30 mouse cellular contexts compared by ENCODE assay signal in the genomic region with DNA sequence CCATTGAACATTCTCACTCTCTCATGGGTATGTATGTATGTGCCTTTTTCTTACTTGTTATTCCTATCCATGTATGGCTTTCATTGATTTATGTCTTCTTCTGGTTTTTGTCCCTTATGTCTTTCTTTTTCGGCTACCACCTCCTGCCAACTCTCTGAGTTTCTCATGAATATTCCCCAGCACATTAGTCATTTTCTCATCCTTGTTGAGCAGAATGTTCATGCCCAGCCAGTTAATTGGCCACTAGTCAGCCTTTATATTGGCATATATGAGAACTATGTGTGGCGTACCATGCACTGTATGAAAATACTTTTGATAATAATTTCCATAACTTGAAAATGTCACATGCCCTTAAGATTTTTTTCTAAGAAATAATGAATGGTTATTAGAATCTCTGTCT. TPM values are rescaled to one million over a fixed set of nuclear protein-coding genes. Genes with fewer than 3 reads are reported as not detected.
DNase-seq lines count a peak whose midpoint lies in the region; ATAC-seq and TF ChIP-seq lines count a peak whose summit lies in the region.
"Had no signal": no experiment of that assay in that cellular context is flagged by ENCODE, and none has a peak within 500 bp of the region (broad histone marks: within the 10 kb centered on the region; RNA-seq: fewer than 3 reads in every experiment).

No protein-coding gene starts in this region.

- H3K9ac ChIP-seq in forebrain, embryonic 14.5 days (ENCODE audit: low read length), result no peak overlapping the region
- no peak overlapping the region for H3K9ac ChIP-seq in forebrain, embryonic 16.5 days (replicated peaks; ENCODE audit: low read depth, low read length)
- no peak overlapping the region for H3K9ac ChIP-seq in lung, postnatal 0 days (replicated peaks; ENCODE audit: low read depth)
- H3K9ac ChIP-seq: embryonic facial prominence, embryonic 12.5 days; embryonic facial prominence, embryonic 15.5 days; heart, embryonic 12.5 days; heart, embryonic 15.5 days; hindbrain, embryonic 13.5 days; intestine, embryonic 15.5 days had no signal

- no peaks in the 10 kb centered on the region for H3K4me1 ChIP-seq in forebrain, embryonic 14.5 days (ENCODE audit: control insufficient read depth, insufficient read depth, low read length)
- no peaks in the 10 kb centered on the region for H3K4me1 ChIP-seq in forebrain, embryonic 10.5 days
- H3K4me1 ChIP-seq in forebrain, embryonic 16.5 days (replicated peaks; ENCODE audit: control insufficient read depth, insufficient read depth, low read length), result no peaks in the 10 kb centered on the region; the same call in 1 of the 2 replicates
- no peaks in the 10 kb centered on the region for H3K4me1 ChIP-seq in lung, postnatal 0 days (ENCODE audit: insufficient read depth, low read depth, low read length)
- H3K4me1 ChIP-seq: embryonic facial prominence, embryonic 12.5 days; embryonic facial prominence, embryonic 15.5 days; heart, embryonic 12.5 days; heart, embryonic 15.5 days; hindbrain, embryonic 10.5 days; hindbrain, embryonic 13.5 days; intestine, embryonic 15.5 days had no signal

- H3K36me3 ChIP-seq in forebrain, embryonic 14.5 days (ENCODE audit: control insufficient read depth, insufficient read depth, low read length), result no peaks in the 10 kb centered on the region
- H3K36me3 ChIP-seq in forebrain, embryonic 10.5 days (replicated peaks), result no peaks in the 10 kb centered on the region
- no peaks in the 10 kb centered on the region for H3K36me3 ChIP-seq in forebrain, embryonic 16.5 days (ENCODE audit: control insufficient read depth, insufficient read depth)
- H3K36me3 ChIP-seq in lung, postnatal 0 days (ENCODE audit: insufficient read depth, low read length), result no peaks in the 10 kb centered on the region
- H3K36me3 ChIP-seq: embryonic facial prominence, embryonic 12.5 days; embryonic facial prominence, embryonic 15.5 days; G1E; heart, embryonic 12.5 days; heart, embryonic 15.5 days; hindbrain, embryonic 10.5 days; hindbrain, embryonic 13.5 days; intestine, embryonic 15.5 days had no signal

- no peaks in the 10 kb centered on the region for H3K27me3 ChIP-seq in forebrain, embryonic 14.5 days (replicated peaks; ENCODE audit: control insufficient read depth, insufficient read depth, low read length)
- no peaks in the 10 kb centered on the region for H3K27me3 ChIP-seq in forebrain, embryonic 10.5 days (ENCODE audit: poor library complexity, severe bottlenecking)
- H3K27me3 ChIP-seq in forebrain, embryonic 16.5 days (replicated peaks; ENCODE audit: control insufficient read depth, insufficient read depth, low read length), result no peaks in the 10 kb centered on the region
- no peaks in the 10 kb centered on the region for H3K27me3 ChIP-seq in lung, postnatal 0 days (replicated peaks; ENCODE audit: insufficient read depth, low read length)
- H3K27me3 ChIP-seq: CH12.LX; embryonic facial prominence, embryonic 12.5 days; embryonic facial prominence, embryonic 15.5 days; heart, embryonic 12.5 days; heart, embryonic 15.5 days; hindbrain, embryonic 13.5 days; intestine, embryonic 15.5 days; Patski had no signal

- H3K27ac ChIP-seq in forebrain, embryonic 14.5 days (ENCODE audit: low read depth, low read length), result no peak overlapping the region
- H3K27ac ChIP-seq in forebrain, embryonic 10.5 days, result no peak overlapping the region
- H3K27ac ChIP-seq in forebrain, embryonic 16.5 days (ENCODE audit: low read length), result no peak overlapping the region
- H3K27ac ChIP-seq in lung, postnatal 0 days (ENCODE audit: low read length), result no peak overlapping the region
- H3K27ac ChIP-seq: embryonic facial prominence, embryonic 12.5 days; embryonic facial prominence, embryonic 15.5 days; heart, embryonic 15.5 days; hindbrain, embryonic 10.5 days; hindbrain, embryonic 13.5 days; intestine, embryonic 15.5 days had no signal

- TF ChIP-seq EP300 in lung, postnatal 0 days (IDR thresholded peaks at IDR 0.05), result no peak

- no peak for TF ChIP-seq CTCF in lung, postnatal 0 days (IDR thresholded peaks at IDR 0.05)

- 0 out of 2 replicates have a peak, but pooled peaks have one; percentile 48 for ATAC-seq in forebrain, embryonic 14.5 days
- ATAC-seq in forebrain, embryonic 16.5 days, result peak; percentile 71
- ATAC-seq in lung, postnatal 0 days, result no peak
- ATAC-seq: hindbrain, embryonic 16.5 days; intestine, embryonic 15.5 days; Patski had no signal

- WGBS in forebrain, embryonic 14.5 days, result 49% methylated on average over 2 of the region's 2 CpGs
- WGBS in forebrain, embryonic 10.5 days, result 94% methylated on average over 2 of the region's 2 CpGs
- 29% methylated on average over 2 of the region's 2 CpGs for WGBS in forebrain, embryonic 16.5 days
- 86% methylated on average over 2 of the region's 2 CpGs for WGBS in lung, postnatal 0 days

- DNase-seq in forebrain, embryonic 14.5 days (ENCODE audit: low spot score), result peak; percentile 12
- DNase-seq in forebrain, embryonic 10.5 days (ENCODE audit: extremely low spot score, low spot score), result no peak
- peak; percentile 41 for DNase-seq in brain, adult 2 months (ENCODE audit: low read depth, low spot score)
- DNase-seq in lung, postnatal 0 days (ENCODE audit: low spot score), result no peak
- no peak for DNase-seq in c-Kit-positive CD71-positive TER-119-positive erythroid progenitor cells, embryonic 14.5 days (ENCODE audit: low spot score)
- DNase-seq: adrenal gland, adult 2 months; adrenal gland, postnatal 14 days; B cell, adult 2 months; cerebellum, adult 11 months; cerebellum, adult 2 months; cerebellum, adult 9-11 months; cerebellum, postnatal 25 days; gastrocnemius, postnatal 25 days; heart, adult 18-20 months; heart, postnatal 10 days; heart, postnatal 36 days; kidney, adult 11 months; kidney, adult 8-10 months had no signal

- no peaks in the 10 kb centered on the region for H3K9me3 ChIP-seq in forebrain, embryonic 14.5 days (replicated peaks; ENCODE audit: control insufficient read depth, low read length)
- no peaks in the 10 kb centered on the region; the same call in 1 of the 2 replicates for H3K9me3 ChIP-seq in forebrain, embryonic 10.5 days
- no peaks in the 10 kb centered on the region for H3K9me3 ChIP-seq in forebrain, embryonic 16.5 days (ENCODE audit: control insufficient read depth, low read length)
- no peaks in the 10 kb centered on the region for H3K9me3 ChIP-seq in lung, postnatal 0 days (ENCODE audit: low read length)
- H3K9me3 ChIP-seq: embryonic facial prominence, embryonic 12.5 days; embryonic facial prominence, embryonic 15.5 days; heart, embryonic 12.5 days; heart, embryonic 15.5 days; hindbrain, embryonic 13.5 days; intestine, embryonic 15.5 days had no signal

- H3K4me2 ChIP-seq in forebrain, embryonic 14.5 days (ENCODE audit: low read length), result no peak overlapping the region
- H3K4me2 ChIP-seq in forebrain, embryonic 16.5 days (ENCODE audit: low read length), result no peak overlapping the region
- no peak overlapping the region for H3K4me2 ChIP-seq in lung, postnatal 0 days (replicated peaks; ENCODE audit: low read depth, low read length)
- H3K4me2 ChIP-seq: embryonic facial prominence, embryonic 12.5 days; embryonic facial prominence, embryonic 15.5 days; heart, embryonic 12.5 days; heart, embryonic 15.5 days; hindbrain, embryonic 13.5 days; intestine, embryonic 15.5 days had no signal

- no peak overlapping the region for H3K4me3 ChIP-seq in forebrain, embryonic 14.5 days (ENCODE audit: low read depth, low read length)
- no peak overlapping the region for H3K4me3 ChIP-seq in forebrain, embryonic 10.5 days
- H3K4me3 ChIP-seq in forebrain, embryonic 16.5 days (replicated peaks; ENCODE audit: low read length), result no peak overlapping the region
- H3K4me3 ChIP-seq in lung, postnatal 0 days (ENCODE audit: low read depth, low read length), result no peak overlapping the region
- H3K4me3 ChIP-seq: embryonic facial prominence, embryonic 12.5 days; embryonic facial prominence, embryonic 15.5 days; heart, embryonic 12.5 days; heart, embryonic 15.5 days; hindbrain, embryonic 10.5 days; hindbrain, embryonic 13.5 days; intestine, embryonic 15.5 days had no signal

RNA-seq across cellular contexts. Expression of a gene that starts 56.8 kb away (rescaled TPM):
- 1.7 and 2.6 TPM in 2 replicates for polyA plus RNA-seq in forebrain, embryonic 14.5 days (2014; fragmentation: Nextera tagmentation; extraction: Ambion mirVana)
- polyA plus RNA-seq in forebrain, embryonic 10.5 days (2016; fragmentation: Nextera tagmentation; extraction: Ambion mirVana), result 1.1 and 2.6 TPM in 2 replicates
- polyA plus RNA-seq in forebrain, embryonic 16.5 days (2015; fragmentation: Nextera tagmentation; extraction: Ambion mirVana), result 2.6 and 4.5 TPM in 2 replicates
- polyA plus RNA-seq in lung, postnatal 0 days (2015; fragmentation: Nextera tagmentation; extraction: Ambion mirVana), result 0.74 and 0.80 TPM in 2 replicates
- polyA plus RNA-seq: G1E; heart, embryonic 15.5 days; Patski had no signal

Comparison
In these comparisons a context has a peak if more than half of its experiments do, and no peak if none do; other contexts are left out.
1. DNase-seq: peak in forebrain, embryonic 14.5 days (single experiment) and brain, adult 2 months (single experiment); none in forebrain, embryonic 10.5 days (single experiment), lung, postnatal 0 days (single experiment) and c-Kit-positive CD71-positive TER-119-positive erythroid progenitor cells, embryonic 14.5 days (single experiment).